Mouse (Mus musculus) mouse embryonic stem cell (cell line): ENCODE data around the gene Zscan22.
"Not testable (repeated sequence)": the region's sequence is repeated elsewhere in the genome, so short reads cannot be mapped to it uniquely, and the experiment has no call there.

Experiments used
- in situ Hi-C, 2 experiments: fragments of 300-500 bp; cut with MboI; formaldehyde crosslinking; loops; 1 replicate in 1 of 2; 3 replicates in 1 of 2; pipeline ENCODE4 v1.14.3; 2019 to 2020; ENCODE audit warnings: low sequenced_read_pairs in 2 of 2, low pct_unique_long_range_greater_than_20kb in 1 of 2, mixed read lengths in 1 of 2; ENCODE audit not compliant: unreplicated experiment in 1 of 2

Gene Zscan22

DNA sequence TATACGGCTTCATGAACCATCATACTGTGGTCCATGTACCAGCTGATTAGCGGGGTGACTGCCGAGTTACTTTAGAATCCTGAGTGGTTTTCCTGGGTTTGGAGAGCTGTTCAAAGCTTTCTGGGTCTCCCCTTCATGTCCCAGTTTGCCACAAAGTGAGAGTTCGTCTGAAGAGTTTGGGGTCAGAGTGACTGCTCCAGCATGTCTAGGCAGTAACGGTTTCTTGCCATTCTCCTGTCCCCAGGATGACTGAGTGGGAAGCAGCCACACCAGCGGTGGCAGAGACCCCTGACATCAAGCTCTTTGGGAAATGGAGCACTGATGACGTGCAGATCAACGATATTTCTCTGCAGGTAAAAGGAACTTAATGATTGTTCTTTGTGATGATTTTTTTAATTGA lies 25.1 kb downstream of the Zscan22 start:
- in situ Hi-C loops: no loop called here

DNA sequence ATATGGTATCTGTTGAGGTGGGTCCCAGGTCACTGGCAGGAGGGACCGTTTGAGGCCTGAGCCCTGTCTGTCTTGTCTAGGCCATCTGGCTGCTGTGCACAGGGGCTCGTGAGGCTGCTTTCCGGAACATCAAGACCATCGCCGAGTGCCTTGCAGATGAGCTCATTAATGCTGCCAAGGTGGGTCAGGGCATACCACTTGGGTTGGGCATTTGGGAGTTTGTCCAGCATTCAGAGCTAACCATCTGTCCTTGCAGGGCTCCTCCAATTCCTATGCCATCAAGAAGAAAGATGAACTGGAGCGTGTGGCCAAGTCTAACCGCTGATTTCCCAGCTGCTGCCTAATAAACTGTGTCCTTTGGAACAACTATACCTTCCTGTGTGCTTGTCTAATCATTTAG lies 28.7 kb downstream of the Zscan22 start:
- in situ Hi-C loops: loop anchor here in 1 of 2 experiments (5.0 kb wide), 1 partner anchor 101 kb away; no protein-coding TSS in a partner anchor

DNA sequence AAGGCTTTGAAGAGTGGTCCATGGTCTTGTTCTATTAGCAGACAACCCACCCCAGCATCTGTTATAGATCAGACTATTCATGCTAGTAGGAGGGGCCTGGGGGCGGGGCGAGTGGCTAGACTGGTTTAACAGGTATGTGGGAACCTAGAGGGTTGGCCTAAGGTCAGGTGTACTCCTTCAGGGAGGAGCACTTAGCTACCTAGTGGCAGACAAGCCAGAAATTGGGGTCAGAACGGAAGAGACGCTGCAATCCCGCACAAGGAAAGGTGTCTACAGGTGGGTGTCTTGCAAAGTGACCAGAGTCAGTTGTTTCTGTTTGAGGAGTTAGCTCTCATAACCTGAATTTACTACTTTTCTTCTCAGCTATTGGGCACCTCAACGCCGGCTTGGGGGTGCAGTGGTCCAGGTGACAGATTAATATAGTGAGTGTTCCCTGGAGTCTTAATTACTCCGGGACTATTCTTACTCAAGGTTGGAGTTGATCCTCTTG lies 29.6 kb downstream of the Zscan22 start, which contains the start of gene Rnf225:
Rnf225 (plus strand) TSS at position 226 of the 490 bp plus-strand sequence.
- in situ Hi-C loops: loop anchor here in 1 of 2 experiments (5.0 kb wide), 1 partner anchor 100 kb away; no protein-coding TSS in a partner anchor

DNA sequence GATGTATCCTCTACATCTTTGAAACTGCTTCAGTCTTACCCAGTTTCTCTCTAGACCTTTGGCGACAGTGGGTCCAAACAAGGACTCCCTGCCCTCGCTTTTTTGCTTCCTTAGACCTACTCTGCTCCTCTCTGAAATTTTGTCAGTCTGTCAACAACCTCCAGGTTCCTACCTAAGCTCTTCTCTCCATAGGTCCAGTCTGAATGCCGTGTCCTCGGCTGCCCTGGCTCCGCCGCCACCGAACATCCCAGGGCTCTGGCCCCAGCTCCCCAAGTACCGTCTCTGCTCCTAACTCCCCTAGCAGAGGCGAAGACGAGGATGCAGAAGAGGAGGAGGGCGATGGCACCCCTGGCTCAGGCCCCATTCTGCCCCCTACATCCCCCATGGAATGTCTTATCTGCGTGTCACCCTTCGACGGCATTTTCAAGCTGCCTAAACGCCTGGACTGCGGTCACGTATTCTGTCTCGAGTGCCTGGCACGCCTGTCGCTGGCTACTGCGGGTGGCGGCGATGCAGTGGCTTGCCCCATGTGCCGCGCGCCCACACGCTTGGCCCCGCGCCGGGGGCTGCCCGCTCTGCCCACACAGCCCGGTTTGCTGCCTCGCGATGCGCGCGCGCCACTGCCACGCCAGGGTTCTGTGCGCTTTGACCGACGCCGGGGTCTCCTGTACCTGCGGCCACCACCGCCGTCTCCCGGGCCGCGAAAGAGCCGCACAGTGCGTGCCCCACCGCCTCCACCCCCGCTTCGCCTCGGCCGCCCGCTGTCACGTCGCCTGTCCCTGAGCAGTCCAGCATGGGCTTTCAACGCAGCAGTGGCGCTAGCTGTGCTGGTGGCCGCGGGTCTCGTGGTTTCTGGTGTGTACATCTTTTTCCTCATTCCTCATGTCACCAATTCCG lies 30.3 kb downstream of the Zscan22 start:
- in situ Hi-C loops: loop anchor here in 1 of 2 experiments (5.0 kb wide), 1 partner anchor 99 kb away; no protein-coding TSS in a partner anchor

DNA sequence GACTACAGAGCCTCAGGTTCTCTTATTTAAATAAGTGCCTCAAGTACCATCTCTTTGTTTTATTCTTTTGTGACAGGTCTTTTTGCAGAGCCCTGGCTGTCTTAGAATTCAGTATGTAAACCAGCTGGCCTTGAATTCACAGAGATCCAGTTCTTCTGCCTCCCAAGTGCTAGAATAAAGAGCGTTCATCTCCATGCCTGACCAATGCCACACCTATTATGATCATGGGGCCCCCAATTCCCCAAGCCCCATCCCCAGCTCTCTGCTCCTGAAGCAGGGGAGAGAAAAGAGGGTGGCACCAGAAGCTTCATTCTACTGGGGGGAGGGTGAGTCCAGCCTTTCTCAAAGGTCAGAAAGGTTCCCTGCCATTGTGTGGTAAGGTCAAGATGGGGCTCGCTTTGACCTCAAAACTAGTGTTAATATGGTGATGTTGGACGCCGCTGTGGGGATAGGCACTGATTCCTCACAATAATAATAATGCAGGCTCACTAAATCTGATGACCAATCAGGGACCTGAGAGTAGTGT lies 36.1 kb downstream of the Zscan22 start:
- in situ Hi-C loops: no loop called here

DNA sequence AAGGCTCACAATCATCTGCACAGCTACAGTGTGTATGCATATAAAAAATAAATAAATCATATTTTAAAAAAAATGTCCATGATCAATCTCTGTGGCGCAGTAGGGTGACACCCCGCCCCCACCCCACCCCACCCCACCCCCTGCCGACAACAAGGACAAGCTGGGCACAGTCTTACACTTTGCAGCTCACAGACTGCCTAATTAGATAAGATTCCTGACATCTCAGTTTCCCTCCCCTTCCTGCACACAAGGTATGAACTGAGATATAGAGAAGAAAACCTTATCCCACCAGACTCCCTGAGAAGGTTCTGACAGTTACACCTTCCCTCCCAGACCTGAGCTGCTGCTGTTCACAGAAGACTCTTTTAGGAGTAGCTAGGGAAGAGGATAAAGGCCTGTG lies 37.2 kb downstream of the Zscan22 start:
- in situ Hi-C loops: no loop called here

DNA sequence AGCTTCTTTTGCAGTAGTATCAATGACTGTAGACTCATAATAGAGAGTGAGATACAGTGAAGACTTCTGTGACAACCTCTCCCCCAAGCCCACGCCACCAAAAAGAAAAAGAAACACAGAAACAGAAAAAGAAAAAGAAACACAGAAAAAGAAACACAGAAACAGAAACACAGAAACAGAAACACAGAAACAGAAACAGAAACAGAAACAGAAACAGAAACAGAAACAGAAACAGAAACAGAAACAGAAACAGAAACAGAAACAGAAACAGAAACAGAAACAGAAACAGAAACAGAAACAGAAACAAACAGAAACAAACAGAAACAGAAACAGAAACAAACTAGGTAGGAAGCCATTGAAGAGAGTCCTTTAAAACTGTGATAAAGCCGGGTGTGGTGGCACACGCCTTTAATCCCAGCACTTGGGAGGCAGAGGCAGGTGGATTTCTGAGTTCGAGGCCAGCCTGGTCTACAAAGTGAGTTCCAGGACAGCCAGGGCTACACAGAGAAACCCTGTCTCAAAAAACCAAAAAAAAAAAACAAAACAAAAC lies 39.7 kb downstream of the Zscan22 start:
- in situ Hi-C loops: not testable (repeated sequence)

DNA sequence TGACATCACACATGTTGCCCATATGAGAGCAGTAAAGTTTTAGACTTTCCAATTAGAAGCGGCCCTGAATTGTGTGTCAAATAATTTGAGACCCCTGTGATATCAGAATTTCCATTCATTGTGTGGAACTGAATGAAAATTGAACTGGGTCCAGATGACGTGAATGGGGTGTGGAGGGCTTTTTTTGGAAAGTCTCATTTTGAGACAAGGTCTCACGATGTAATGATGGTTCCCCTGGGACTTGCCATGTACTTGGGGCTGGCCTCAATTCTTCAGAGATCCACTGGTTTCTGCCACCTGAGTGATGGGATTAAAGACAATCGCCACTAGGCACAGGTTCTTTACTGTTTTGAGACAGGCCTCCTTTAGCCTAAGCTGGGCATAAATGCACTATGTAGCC lies 43.0 kb downstream of the Zscan22 start:
- in situ Hi-C loops: no loop called here

DNA sequence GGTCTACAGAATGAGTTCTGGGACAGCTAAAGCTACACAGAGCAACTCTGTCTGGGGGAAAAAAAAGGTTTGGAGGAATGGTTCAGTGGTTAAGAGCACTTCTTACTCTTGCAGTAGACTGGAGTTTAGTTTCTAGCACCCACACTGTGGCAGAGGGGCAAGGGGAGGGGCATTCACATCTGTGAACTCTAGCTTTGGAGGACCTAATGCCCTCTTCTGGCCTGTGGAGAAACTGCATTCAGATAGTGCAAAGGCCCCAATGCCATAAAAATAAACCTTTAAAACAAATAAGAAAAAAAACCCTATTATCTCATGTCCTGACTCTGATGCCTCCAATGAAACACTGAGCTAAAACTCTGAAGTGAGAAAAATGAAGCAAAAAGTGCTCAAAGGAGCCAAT lies 45.9 kb downstream of the Zscan22 start:
- in situ Hi-C loops: no loop called here

DNA sequence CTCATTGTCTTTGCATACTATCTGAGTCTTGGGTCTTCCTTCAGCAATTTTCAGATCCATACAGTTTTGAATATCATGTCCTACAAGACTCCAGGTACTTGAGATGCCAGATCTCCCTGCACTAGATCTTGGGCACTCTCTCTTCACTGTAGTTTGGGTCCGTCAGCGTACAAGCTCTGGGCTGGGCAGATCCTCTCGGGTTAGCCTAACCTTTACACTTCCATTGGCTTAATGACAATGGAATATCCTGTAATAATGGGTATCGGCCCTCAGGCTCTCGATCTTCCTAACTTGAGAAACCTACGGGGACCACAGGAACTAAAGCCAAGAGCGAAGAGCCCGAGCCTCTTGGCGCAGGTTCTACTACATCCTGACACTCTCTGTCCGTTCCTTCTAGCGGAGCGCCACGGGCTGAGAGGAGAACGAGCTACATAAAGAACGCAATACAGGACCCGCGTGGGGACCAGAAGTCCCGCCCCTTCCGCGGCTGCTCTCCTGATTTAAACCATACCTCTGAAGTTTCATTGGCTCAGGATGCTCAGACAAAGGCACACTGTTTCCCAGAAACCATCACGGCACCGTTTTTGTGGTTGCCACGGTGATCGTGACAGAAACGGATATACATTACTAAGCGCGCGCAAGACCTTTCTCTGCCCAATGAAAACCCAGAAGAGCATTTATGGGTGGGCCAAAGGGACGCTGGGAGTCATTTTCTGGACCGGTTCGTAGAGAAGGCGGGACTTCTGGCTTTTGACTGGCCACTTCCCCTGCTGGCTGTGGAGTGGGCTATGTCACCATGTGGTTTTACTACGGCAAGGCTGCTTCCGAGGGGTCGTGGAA lies 51.6 kb downstream of the Zscan22 start:
- in situ Hi-C loops: no loop called here

DNA sequence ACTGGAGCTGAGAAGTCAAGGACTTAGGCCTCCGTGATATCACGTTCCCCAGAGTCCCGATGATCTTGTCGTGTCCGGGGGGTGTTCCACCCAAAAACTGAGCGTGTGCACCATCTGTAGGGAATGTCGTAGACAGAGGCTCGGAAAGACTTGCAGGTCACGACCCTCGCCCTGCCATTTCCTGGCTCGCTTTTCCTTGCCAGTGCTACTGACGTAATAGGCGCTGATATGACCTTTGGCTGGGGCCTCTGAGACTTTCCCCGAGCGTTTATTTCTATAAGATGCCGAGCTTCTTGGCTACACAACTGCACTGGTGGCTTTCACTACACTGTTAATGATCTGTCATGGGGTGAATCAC lies 52.2 kb downstream of the Zscan22 start:
- in situ Hi-C loops: no loop called here

DNA sequence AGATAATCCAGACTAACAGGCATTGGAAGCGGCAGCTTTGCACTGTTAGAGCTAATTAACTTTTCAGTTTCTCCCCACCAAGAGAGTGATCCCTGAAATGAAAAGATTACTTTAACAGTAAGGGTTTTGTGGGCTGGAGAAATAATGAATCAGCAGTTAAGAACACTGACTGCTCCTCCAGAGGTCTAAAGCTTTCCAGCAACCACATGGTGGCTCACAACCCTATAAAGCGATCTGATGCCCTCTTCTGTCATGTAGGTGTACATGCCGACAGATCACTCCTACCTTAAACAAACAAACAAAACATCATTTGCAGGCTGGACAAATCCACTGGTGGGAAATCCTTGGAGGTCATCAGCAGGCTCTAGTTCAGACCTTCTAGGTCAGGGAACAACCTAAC lies 57.3 kb downstream of the Zscan22 start:
- in situ Hi-C loops: no loop called here

DNA sequence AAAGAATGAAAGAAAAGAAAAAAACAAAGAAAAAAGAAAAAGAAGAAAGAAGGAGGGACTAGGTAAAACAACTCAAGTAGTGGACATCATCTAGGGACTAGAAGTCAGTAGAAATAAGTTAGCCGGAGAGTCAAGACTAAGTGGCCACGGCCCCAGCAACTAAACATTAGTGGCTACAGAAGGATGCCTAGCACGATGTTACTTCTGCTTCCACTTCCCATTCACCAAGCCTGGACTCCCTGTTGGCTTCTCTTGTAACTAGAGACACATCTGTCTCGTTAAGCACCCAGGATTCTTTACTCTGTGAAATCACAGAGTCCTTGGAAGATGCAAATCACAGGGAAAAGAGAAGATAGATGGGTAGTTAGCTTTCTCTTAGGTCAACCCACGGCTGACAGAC lies 59.9 kb downstream of the Zscan22 start:
- in situ Hi-C loops: no loop called here
